Mouse (Mus musculus) retina, postnatal 7 days (tissue): ENCODE data around the gene Tes.

Experiments
- DNase-seq: peaks from one replicate; pipeline ENCODE4 v3.0.0-alpha.2; 2012; ENCODE audit warnings: low read depth, low spot score

The Tes gene

DNA sequence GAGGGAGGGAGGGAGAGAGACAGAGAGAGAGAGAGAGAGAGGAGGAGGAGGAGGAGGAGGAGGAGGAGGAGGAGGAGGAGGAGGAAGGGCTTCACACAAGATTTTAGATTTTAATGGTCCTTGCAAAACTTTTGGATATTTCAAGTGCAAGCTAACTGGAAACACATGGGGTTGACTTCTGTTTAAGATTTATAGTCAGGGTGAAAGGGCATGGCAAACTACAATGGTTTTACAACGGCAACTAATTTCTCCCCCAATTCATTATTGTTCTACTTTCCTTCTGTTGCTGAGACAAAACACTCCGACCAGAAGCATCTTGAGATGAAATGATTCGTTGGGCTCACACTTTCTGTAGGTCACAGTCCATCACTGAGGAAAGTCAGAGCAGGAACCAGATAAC lies 87.6 kb downstream of the Tes start:
- DNase-seq = no peak
